Mouse (Mus musculus) heart, embryonic 11.5 days (tissue): ENCODE data around the gene Hnrnpk. TPM values are rescaled to one million over a fixed set of nuclear protein-coding genes. Genes with fewer than 3 reads are reported as not detected.

Experiments
- ATAC-seq: fragments of 200-750 bp; cut with Nextera tagmentation; replicated peaks from 2 replicates; pipeline ENCODE4 v1.8.0; 2017; ENCODE audit warnings: moderate library complexity; ENCODE audit not compliant: insufficient number of reproducible peaks, low FRiP score, low TSS enrichment
- H3K27ac ChIP-seq: fragments of 300-500 bp; sonication (generic); 2 replicates; pipeline ENCODE4 v1.5.1; 2014; ENCODE audit warnings: mild to moderate bottlenecking, low read depth, low read length
- H3K27me3 ChIP-seq: fragments of 300-500 bp; sonication (generic); 2 replicates; pipeline ENCODE4 v1.6.1; 2014; ENCODE audit warnings: mild to moderate bottlenecking, low read length, mixed read lengths; ENCODE audit not compliant: control insufficient read depth, insufficient read depth
- H3K36me3 ChIP-seq: fragments of 300-500 bp; sonication (generic); 2 replicates; pipeline ENCODE4 v1.6.1; 2014; ENCODE audit warnings: mild to moderate bottlenecking, low read length, moderate library complexity, mixed read lengths; ENCODE audit not compliant: control insufficient read depth, insufficient read depth
- H3K4me1 ChIP-seq: fragments of 300-500 bp; sonication (generic); 2 replicates; pipeline ENCODE4 v1.6.1; 2014; ENCODE audit warnings: low read length; ENCODE audit not compliant: control insufficient read depth, insufficient read depth
- H3K4me2 ChIP-seq: fragments of 300-500 bp; sonication (generic); 2 replicates; pipeline ENCODE4 v1.6.1; 2014; ENCODE audit warnings: mild to moderate bottlenecking, moderate library complexity
- H3K4me3 ChIP-seq: fragments of 300-500 bp; sonication (generic); 2 replicates; pipeline ENCODE4 v1.5.1; 2014; ENCODE audit warnings: low read depth, low read length
- H3K9ac ChIP-seq: fragments of 300-500 bp; sonication (generic); 2 replicates; pipeline ENCODE4 v1.6.1; 2014; ENCODE audit warnings: mild to moderate bottlenecking, low read depth, low read length, moderate library complexity
- H3K9me3 ChIP-seq: fragments of 300-500 bp; sonication (generic); replicated peaks from 2 replicates; pipeline ENCODE4 v1.6.1; 2016; ENCODE audit warnings: low read length; ENCODE audit not compliant: control insufficient read depth
- WGBS: fragments of 180-500 bp; shearing (Covaris S2); extraction: QIAGEN DNeasy Blood & Tissue Kit; methylation state at CpG from one replicate; pipeline ENCODE4 v1.1.7; 2014; ENCODE audit not compliant: insufficient replicate concordance; 5-methylcytosine and 5-hydroxymethylcytosine counted together
- polyA plus RNA-seq: library from polyadenylated mRNA; unstranded; fragments of >200 nt; fragmentation: Nextera tagmentation; extraction: Ambion mirVana; gene quantifications from 2 replicates; pipeline ENCODE4 v1.2.1, GENCODE M21; 2014

Hnrnpk gene
- polyA plus RNA-seq, 1 experiment from 2014 or later = 1,114 TPM

DNA sequence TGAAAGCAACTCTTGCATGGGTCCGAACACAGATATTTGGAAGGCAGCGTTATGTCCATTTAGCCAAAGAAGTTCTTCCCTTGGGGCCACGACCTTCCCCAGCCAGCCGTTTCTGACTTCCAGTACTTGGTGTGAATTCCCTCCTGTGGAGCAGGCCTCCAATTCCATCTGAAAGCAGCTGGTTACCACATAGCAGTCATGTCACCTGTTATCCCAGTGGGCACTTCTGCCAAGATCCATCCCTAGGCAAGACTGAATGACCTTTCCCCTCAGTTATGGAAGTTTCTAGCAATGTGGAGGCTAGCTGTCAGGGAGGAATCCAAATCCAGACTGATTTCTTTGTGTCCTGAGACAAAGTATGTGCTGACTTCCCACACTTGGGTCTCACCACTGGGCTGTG lies 17.9 kb upstream of the Hnrnpk start:
- 72% methylated on average over 4 of the region's 4 CpGs for WGBS
- H3K4me1 ChIP-seq = 0 out of 2 replicates have a peak, but pooled peaks cover 7% of the 10 kb centered on the region
- H3K4me2 ChIP-seq = no peak overlapping the region
- no peak overlapping the region for H3K4me3 ChIP-seq
- H3K36me3 ChIP-seq = no peaks in the 10 kb centered on the region
- ATAC-seq = no peak
- H3K27me3 ChIP-seq = no peaks in the 10 kb centered on the region
- no peak overlapping the region for H3K9ac ChIP-seq
- H3K27ac ChIP-seq = no peak overlapping the region
- H3K9me3 ChIP-seq = no peaks in the 10 kb centered on the region

- H3K9me3 ChIP-seq = no peaks in the 10 kb centered on the region
- ATAC-seq = no peak
- no peaks in the 10 kb centered on the region for H3K36me3 ChIP-seq
- no peak overlapping the region for H3K4me3 ChIP-seq
- WGBS = 86% methylated on average over 1 of the region's 1 CpGs
- no peak overlapping the region for H3K4me2 ChIP-seq
- H3K27ac ChIP-seq = no peak overlapping the region
- no peaks in the 10 kb centered on the region for H3K27me3 ChIP-seq
- H3K9ac ChIP-seq = no peak overlapping the region
- H3K4me1 ChIP-seq = 0 out of 2 replicates have a peak, but pooled peaks cover 7% of the 10 kb centered on the region
Observed at GRCm38 (mm10) chr13:58419266-58419665, 16.1 kb upstream of the Hnrnpk start.

DNA sequence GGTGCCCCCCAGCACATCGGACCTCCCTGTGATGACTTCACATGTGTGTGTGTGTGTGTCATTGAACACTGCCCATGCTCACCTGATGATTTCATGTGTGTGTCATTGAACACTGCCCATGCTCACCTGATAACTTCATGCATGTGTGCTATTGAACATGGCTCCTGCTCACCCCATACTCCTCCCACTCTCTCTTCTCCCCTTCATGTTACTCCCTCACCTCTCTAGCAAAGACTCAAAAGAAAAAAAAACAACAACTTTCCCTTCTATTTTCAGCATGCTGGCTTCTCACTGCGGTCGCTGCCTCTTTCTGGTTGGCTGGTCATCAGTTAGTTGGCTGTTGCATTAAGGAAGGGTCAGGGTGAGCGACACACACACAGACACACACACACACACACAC lies 15.5 kb upstream of the Hnrnpk start:
- Histone ChIP-seq H3K4me2 (no peak overlapping the region), H3K9ac (no peak overlapping the region), H3K36me3 (no peaks in the 10 kb centered on the region), H3K27ac (no peak overlapping the region), H3K27me3 (no peaks in the 10 kb centered on the region), H3K4me3 (no peak overlapping the region), H3K4me1 (0 out of 2 replicates have a peak, but pooled peaks cover 6% of the 10 kb centered on the region), H3K9me3 (no peaks in the 10 kb centered on the region)
- ATAC-seq = no peak
- WGBS = 82% methylated on average over 4 of the region's 4 CpGs

GRCm38 (mm10) chr13:58415838-58416237 lies 12.7 kb upstream of the Hnrnpk start:
- ATAC-seq = no peak
- no peaks in the 10 kb centered on the region for H3K27me3 ChIP-seq
- H3K4me1 ChIP-seq = no peaks in the 10 kb centered on the region
- no peak overlapping the region for H3K27ac ChIP-seq
- H3K9me3 ChIP-seq = no peaks in the 10 kb centered on the region
- H3K9ac ChIP-seq = no peak overlapping the region
- no peaks in the 10 kb centered on the region for H3K36me3 ChIP-seq
- H3K4me3 ChIP-seq = no peak overlapping the region
- no peak overlapping the region for H3K4me2 ChIP-seq
- WGBS = 82% methylated on average over 5 of the region's 5 CpGs

GRCm38 (mm10) chr13:58415374-58415773 lies 12.2 kb upstream of the Hnrnpk start:
- no peak overlapping the region for H3K4me3 ChIP-seq
- no peak overlapping the region for H3K4me2 ChIP-seq
- WGBS = 81% methylated on average over 6 of the region's 6 CpGs
- H3K27ac ChIP-seq = no peak overlapping the region
- ATAC-seq = no peak
- H3K36me3 ChIP-seq = no peaks in the 10 kb centered on the region; the same call in 1 of the 2 replicates
- no peaks in the 10 kb centered on the region for H3K27me3 ChIP-seq
- H3K9me3 ChIP-seq = no peaks in the 10 kb centered on the region
- H3K4me1 ChIP-seq = no peaks in the 10 kb centered on the region
- H3K9ac ChIP-seq = no peak overlapping the region

GRCm38 (mm10) chr13:58411073-58411472 lies 7.9 kb upstream of the Hnrnpk start:
- ATAC-seq = no peak

DNA sequence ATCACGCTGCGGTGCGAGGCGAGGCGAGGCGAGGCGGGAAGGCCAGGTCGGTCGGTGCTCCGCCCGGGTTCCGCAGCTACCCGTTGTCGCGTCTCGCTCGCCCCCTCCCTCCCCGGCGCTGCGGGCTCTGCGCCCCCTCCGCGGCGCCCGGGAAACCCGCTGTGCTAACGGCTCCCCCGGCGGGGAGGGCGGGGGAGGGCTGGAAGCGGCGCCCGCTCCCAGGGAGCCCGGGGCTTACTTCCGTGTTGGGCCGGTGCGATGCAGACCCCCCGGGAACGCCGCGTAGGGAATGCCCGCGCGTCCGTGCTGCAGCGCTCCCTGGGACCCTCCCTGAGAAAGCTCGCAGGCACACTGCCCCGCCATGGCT lies 416 bp downstream of the Hnrnpk start:
- H3K4me3 ChIP-seq = peak overlapping the region; percentile 99
- H3K27me3 ChIP-seq = no peaks in the 10 kb centered on the region
- 0 out of 2 replicates have a peak, but pooled peaks cover 1% of the 10 kb centered on the region for H3K36me3 ChIP-seq
- 0 out of 2 replicates have a peak, but pooled peaks cover 3% of the 10 kb centered on the region for H3K4me1 ChIP-seq
- peak overlapping the region; percentile 100 for H3K9ac ChIP-seq
- H3K4me2 ChIP-seq = peak overlapping the region; percentile 66
- peak overlapping the region; percentile 99 for H3K27ac ChIP-seq
- peak; percentile 61 for ATAC-seq
- WGBS = under 1% methylated on average over 24 of the region's 48 CpGs
- no peaks in the 10 kb centered on the region for H3K9me3 ChIP-seq

More at GRCm38 (mm10) chr13:58411073-58411472, 7.9 kb upstream of the Hnrnpk start:
- Histone ChIP-seq H3K9me3 (no peaks in the 10 kb centered on the region), H3K9ac (no peak overlapping the region), H3K4me2 (no peak overlapping the region), H3K4me1 (no peaks in the 10 kb centered on the region), H3K27me3 (no peaks in the 10 kb centered on the region), H3K4me3 (no peak overlapping the region), H3K27ac (no peak overlapping the region), H3K36me3 (no peaks in the 10 kb centered on the region; the same call in 1 of the 2 replicates)
- WGBS = 91% methylated on average over 4 of the region's 4 CpGs

DNA sequence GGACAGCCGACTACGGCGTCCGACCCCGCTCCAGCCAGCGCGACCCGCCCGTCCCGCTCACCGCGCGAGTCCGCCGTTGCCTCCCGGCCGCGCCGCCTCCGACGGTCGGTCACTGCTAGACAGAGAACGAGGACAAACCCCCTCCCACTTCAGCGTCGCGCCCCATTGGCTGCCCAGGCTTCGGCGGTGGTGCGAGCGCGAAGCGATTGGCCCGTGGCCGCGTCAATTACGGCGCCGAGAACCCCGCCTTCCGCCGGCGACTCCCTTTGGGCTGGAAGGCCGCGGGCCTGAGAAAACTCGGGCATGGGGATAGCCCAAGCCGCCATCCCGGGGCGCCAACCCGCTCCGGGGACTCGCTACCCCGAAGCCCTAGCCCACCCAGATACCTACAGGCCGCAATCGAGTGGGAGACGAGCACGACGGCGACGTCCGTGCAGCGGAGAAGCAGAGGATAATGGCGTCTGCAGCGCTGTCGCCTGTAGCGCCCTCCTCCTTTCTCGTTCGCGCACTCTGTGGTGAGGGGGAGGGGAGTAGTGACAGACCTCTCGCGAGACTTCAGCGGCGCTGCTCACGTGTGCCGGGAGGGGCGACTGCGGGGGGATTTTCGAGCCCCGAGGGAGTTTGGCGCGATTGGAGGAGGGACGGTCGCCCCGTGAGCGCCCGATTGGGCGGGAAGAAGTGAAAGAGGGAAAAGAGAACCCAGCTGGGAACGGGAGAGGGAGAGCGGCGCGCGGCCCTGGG lies 970 bp downstream of the Hnrnpk start, which contains the start of gene Rmi1:
Rmi1 (plus strand) TSS at position 246 of the 741 bp plus-strand sequence.
- peak within 1 kb of the TSS; percentile 66 for H3K4me2 ChIP-seq

More for the DNA sequence above, 970 bp downstream of the Hnrnpk start, which contains the start of gene Rmi1:
- 0 out of 2 replicates have a peak, but pooled peaks cover 3% of the 10 kb centered on the region for H3K4me1 ChIP-seq
- H3K36me3 ChIP-seq = peaks cover 4% of the 10 kb centered on the region; the same call in 1 of the 2 replicates
- under 1% methylated on average over 75 of the region's 91 CpGs for WGBS
- H3K9me3 ChIP-seq = no peaks in the 10 kb centered on the region
- ATAC-seq = peak; percentile 91
- H3K4me3 ChIP-seq = peak within 1 kb of the TSS; percentile 99
- no peaks in the 10 kb centered on the region for H3K27me3 ChIP-seq
- peak within 1 kb of the TSS; percentile 100 for H3K9ac ChIP-seq
- peak within 1 kb of the TSS; percentile 99 for H3K27ac ChIP-seq
